Mouse (Mus musculus) G1E (cell line): ENCODE data around the gene Rcsd1. TPM values are rescaled to one million over a fixed set of nuclear protein-coding genes. Genes with fewer than 3 reads are reported as not detected.

Experiments used
- ATAC-seq: 2 replicates; pipeline ENCODE4 v1.8.0; 2016; ENCODE audit warnings: mild to moderate bottlenecking; ENCODE audit not compliant: insufficient number of reproducible peaks, poor library complexity, low FRiP score, severe bottlenecking; ENCODE audit errors: extremely low read depth
- DNase-seq: peaks from one replicate; pipeline ENCODE4 v3.0.0; 2012; ENCODE audit warnings: low spot score
- H3K27me3 ChIP-seq: 2 replicates; pipeline ENCODE4 v1.6.1; 2012; ENCODE audit warnings: mild to moderate bottlenecking, low read length, inconsistent platforms; ENCODE audit not compliant: insufficient read depth
- H3K36me3 ChIP-seq: replicated peaks from 2 replicates; pipeline ENCODE3; 2012; ENCODE audit warnings: mild to moderate bottlenecking, inconsistent platforms
- H3K4me1 ChIP-seq: 2 replicates; pipeline ENCODE4 v1.6.1; 2012; ENCODE audit warnings: low read depth, low read length, inconsistent platforms, mixed read lengths; ENCODE audit not compliant: insufficient read depth
- H3K4me3 ChIP-seq: 2 replicates; pipeline ENCODE4 v1.5.1; 2012; ENCODE audit warnings: low read depth, mild to moderate bottlenecking, inconsistent platforms, low read length, moderate library complexity, mixed read lengths
- H3K9me3 ChIP-seq: replicated peaks from 2 replicates; pipeline ENCODE4 v1.6.1; 2012; ENCODE audit warnings: inconsistent platforms
- CTCF ChIP-seq: IDR thresholded peaks from 2 replicates; pipeline ENCODE4 v1.5.1; 2012; ENCODE audit warnings: low read depth, low read length, inconsistent platforms, mixed read lengths
- GATA1 ChIP-seq: IDR thresholded peaks from 2 replicates; pipeline ENCODE4 v1.6.1; 2012; ENCODE audit warnings: borderline replicate concordance, low read length, inconsistent platforms, mixed read lengths
- GATA2 ChIP-seq: IDR thresholded peaks from 2 replicates; pipeline ENCODE4 v1.6.1; 2012; ENCODE audit warnings: low read depth, low read length, inconsistent platforms, borderline replicate concordance
- POLR2AphosphoS5 ChIP-seq: IDR thresholded peaks from 2 replicates; pipeline ENCODE4 v1.6.1; 2012; ENCODE audit warnings: low read depth, low read length, inconsistent platforms; ENCODE audit not compliant: insufficient replicate concordance
- TAL1 ChIP-seq: conservative IDR thresholded peaks from 2 replicates; pipeline ENCODE4 v1.6.1; 2012; ENCODE audit warnings: low read depth, low read length, inconsistent platforms, mixed read lengths
- polyA plus RNA-seq: library from polyadenylated mRNA; stranded (reverse); fragments of >175 nt; gene quantifications from 2 replicates; pipeline ENCODE4 v1.2.3, GENCODE M21; 2012
- total RNA-seq, 2 experiments: library from RNA; stranded (forward) in 1 of 2; stranded (reverse) in 1 of 2; fragments of 200-1000 nt in 1 of 2; fragments of >200 nt in 1 of 2; fragmentation: Nextera tagmentation in 1 of 2; gene quantifications; 2 replicates each; pipeline ENCODE4 v1.2.3; 2014 to 2017

The Rcsd1 gene
- 14.2 and 16.1 TPM in 2 replicates for total RNA-seq (2014; fragmentation: Nextera tagmentation)
- total RNA-seq (2017): 15.8 and 15.9 TPM in 2 replicates
- 24.9 and 27.3 TPM in 2 replicates for polyA plus RNA-seq

- ATAC-seq (peak; percentile 83), DNase-seq (peak; percentile 70)
- Histone ChIP-seq H3K4me1 (peaks cover 72% of the 10 kb centered on the region), H3K9me3 (no peaks in the 10 kb centered on the region), H3K36me3 (peaks cover 19% of the 10 kb centered on the region), H3K27me3 (peaks cover 4% of the 10 kb centered on the region; the same call in 1 of the 2 replicates), H3K4me3 (peak within 1 kb of the TSS; percentile 75; the same call in 1 of the 2 replicates)
- no peak for TF ChIP-seq GATA2
- peak; percentile 58 for TF ChIP-seq TAL1
Observed at GRCm38 (mm10) chr1:165709629-165710256, at the start of gene Rcsd1. TSS of gene Rcsd1 (minus strand) at chr1:165709757.

- Histone ChIP-seq H3K4me3 (no peak overlapping the region), H3K27me3 (peaks cover 4% of the 10 kb centered on the region), H3K4me1 (peaks cover 7% of the 10 kb centered on the region; the same call in 1 of the 2 replicates), H3K36me3 (no peaks in the 10 kb centered on the region), H3K9me3 (peaks cover 10% of the 10 kb centered on the region)
- ATAC-seq (no peak), DNase-seq (no peak)
- TF ChIP-seq GATA1 (no peak), GATA2 (no peak), TAL1 (no peak), POLR2AphosphoS5 (no peak), CTCF (no peak)
Observed at GRCm38 (mm10) chr1:165755194-165755593, 45.6 kb upstream of the Rcsd1 start.

- Histone ChIP-seq H3K9me3 (peaks cover 3% of the 10 kb centered on the region), H3K4me3 (no peak overlapping the region), H3K36me3 (no peaks in the 10 kb centered on the region), H3K27me3 (peaks cover 8% of the 10 kb centered on the region), H3K4me1 (peaks cover 7% of the 10 kb centered on the region; the same call in 1 of the 2 replicates)
- TF ChIP-seq CTCF (no peak), TAL1 (no peak), GATA1 (no peak), GATA2 (no peak), POLR2AphosphoS5 (no peak)
- ATAC-seq (no peak), DNase-seq (no peak)
Observed at GRCm38 (mm10) chr1:165754205-165754604, 44.6 kb upstream of the Rcsd1 start.

- peaks cover 7% of the 10 kb centered on the region; the same call in 1 of the 2 replicates for H3K4me1 ChIP-seq
- H3K4me3 ChIP-seq: no peak overlapping the region
- no peaks in the 10 kb centered on the region for H3K9me3 ChIP-seq
- TF ChIP-seq GATA2 (no peak), TAL1 (no peak), POLR2AphosphoS5 (no peak), CTCF (no peak), GATA1 (no peak)
- peaks cover 16% of the 10 kb centered on the region for H3K27me3 ChIP-seq
- DNase-seq (no peak), ATAC-seq (no peak)
- H3K36me3 ChIP-seq: no peaks in the 10 kb centered on the region
Observed at GRCm38 (mm10) chr1:165751838-165752237, 42.3 kb upstream of the Rcsd1 start.

- Histone ChIP-seq H3K36me3 (no peaks in the 10 kb centered on the region), H3K4me3 (no peak overlapping the region), H3K4me1 (peaks cover 7% of the 10 kb centered on the region; the same call in 1 of the 2 replicates), H3K27me3 (peaks cover 17% of the 10 kb centered on the region), H3K9me3 (no peaks in the 10 kb centered on the region)
- TF ChIP-seq CTCF (no peak), GATA1 (no peak)
- DNase-seq: no peak
- ATAC-seq: no peak
Observed at GRCm38 (mm10) chr1:165751142-165751541, 41.6 kb upstream of the Rcsd1 start.

- H3K4me1 ChIP-seq: peaks cover 7% of the 10 kb centered on the region; the same call in 1 of the 2 replicates
- peaks cover 17% of the 10 kb centered on the region for H3K27me3 ChIP-seq
- H3K4me3 ChIP-seq: no peak overlapping the region
- no peaks in the 10 kb centered on the region for H3K36me3 ChIP-seq
- H3K9me3 ChIP-seq: no peaks in the 10 kb centered on the region
- DNase-seq (no peak), ATAC-seq (no peak)
- no peak for TF ChIP-seq POLR2AphosphoS5
- TF ChIP-seq TAL1: no peak
- TF ChIP-seq GATA2: no peak
- TF ChIP-seq CTCF: no peak
- no peak for TF ChIP-seq GATA1
Observed at GRCm38 (mm10) chr1:165748053-165748452, 38.5 kb upstream of the Rcsd1 start.
